Mouse (Mus musculus) embryonic facial prominence, embryonic 14.5 days (tissue): ENCODE data around the gene Klf4. TPM values are rescaled to one million over a fixed set of nuclear protein-coding genes. Genes with fewer than 3 reads are reported as not detected.
A peak's percentile ranks its signal among the peaks of the same experiment; 100 is the strongest.

Experiments
- ATAC-seq: fragments of 200-750 bp; cut with Nextera tagmentation; 2 replicates; pipeline ENCODE4 v1.8.0; 2017; ENCODE audit warnings: low read depth, moderate number of reproducible peaks, moderate TSS enrichment
- DNase-seq: peaks from one replicate; pipeline ENCODE4 v3.0.0-alpha.2; 2015; ENCODE audit warnings: low spot score
- H3K27ac ChIP-seq: fragments of 300-500 bp; sonication (generic); replicated peaks from 2 replicates; pipeline ENCODE4 v1.5.1; 2014; ENCODE audit warnings: low read depth, mild to moderate bottlenecking, low read length, moderate library complexity
- H3K27me3 ChIP-seq: fragments of 300-500 bp; sonication (generic); replicated peaks from 2 replicates; pipeline ENCODE4 v1.6.1; 2014; ENCODE audit warnings: low read length; ENCODE audit not compliant: control insufficient read depth, insufficient read depth
- H3K36me3 ChIP-seq: fragments of 300-500 bp; sonication (generic); 2 replicates; pipeline ENCODE4 v1.6.1; 2014; ENCODE audit warnings: low read length, mixed read lengths; ENCODE audit not compliant: control insufficient read depth, insufficient read depth
- H3K4me1 ChIP-seq: fragments of 300-500 bp; sonication (generic); 2 replicates; pipeline ENCODE4 v1.6.1; 2014; ENCODE audit warnings: antibody characterized with exemption, low read length; ENCODE audit not compliant: control insufficient read depth, insufficient read depth
- H3K4me2 ChIP-seq: fragments of 300-500 bp; sonication (generic); 2 replicates; pipeline ENCODE4 v1.6.1; 2014; ENCODE audit warnings: low read depth, mild to moderate bottlenecking, low read length, moderate library complexity, mixed read lengths
- H3K4me3 ChIP-seq: fragments of 300-500 bp; sonication (generic); 2 replicates; pipeline ENCODE4 v1.5.1; 2014; ENCODE audit warnings: low read depth, mild to moderate bottlenecking, low read length
- H3K9ac ChIP-seq: fragments of 300-500 bp; sonication (generic); 2 replicates; pipeline ENCODE4 v1.6.1; 2014; ENCODE audit warnings: low read depth, mild to moderate bottlenecking, low read length, moderate library complexity, mixed read lengths
- H3K9me3 ChIP-seq: fragments of 300-500 bp; sonication (generic); 2 replicates; pipeline ENCODE4 v1.6.1; 2016; ENCODE audit warnings: low read length; ENCODE audit not compliant: control insufficient read depth
- WGBS: fragments of 180-500 bp; shearing (Covaris S2); extraction: QIAGEN DNeasy Blood & Tissue Kit; methylation state at CpG from one replicate; pipeline ENCODE4 v1.1.7; 2014; 5-methylcytosine and 5-hydroxymethylcytosine counted together
- polyA plus RNA-seq: library from polyadenylated mRNA; unstranded; fragments of >200 nt; fragmentation: Nextera tagmentation; extraction: Ambion mirVana; gene quantifications from 2 replicates; pipeline ENCODE4 v1.2.1, GENCODE M21; 2014

Klf4 gene
- polyA plus RNA-seq: 24.4 and 27.5 TPM in 2 replicates

GRCm38 (mm10) chr4:55532407-55533195, at the start of gene Klf4:
Gene Klf4 (minus strand): TSS chr4:55532466.
- peaks cover 6% of the 10 kb centered on the region; the same call in 1 of the 2 replicates for H3K27me3 ChIP-seq
- DNase-seq (peak; percentile 95), ATAC-seq (peak; percentile 90)
- H3K9me3 ChIP-seq: no peaks in the 10 kb centered on the region
- peak within 1 kb of the TSS; percentile 89 for H3K9ac ChIP-seq
- peaks cover 3% of the 10 kb centered on the region; the same call in 1 of the 2 replicates for H3K4me1 ChIP-seq
- under 1% methylated on average over 31 of the region's 99 CpGs for WGBS
- H3K36me3 ChIP-seq: 0 out of 2 replicates have a peak, but pooled peaks cover 9% of the 10 kb centered on the region
- peak within 1 kb of the TSS; percentile 92 for H3K4me2 ChIP-seq
- peak within 1 kb of the TSS; percentile 78 for H3K4me3 ChIP-seq
- peak within 1 kb of the TSS; percentile 97 for H3K27ac ChIP-seq

- H3K9ac ChIP-seq: no peak overlapping the region
- no peak overlapping the region for H3K27ac ChIP-seq
- H3K27me3 ChIP-seq: no peaks in the 10 kb centered on the region
- H3K4me2 ChIP-seq: no peak overlapping the region
- 80% methylated on average over 2 of the region's 2 CpGs for WGBS
- ATAC-seq: no peak
- no peak for DNase-seq
- no peak overlapping the region for H3K4me3 ChIP-seq
- H3K4me1 ChIP-seq: no peaks in the 10 kb centered on the region; the same call in 1 of the 2 replicates
- no peaks in the 10 kb centered on the region for H3K9me3 ChIP-seq
- H3K36me3 ChIP-seq: no peaks in the 10 kb centered on the region
Observed at GRCm38 (mm10) chr4:55571432-55571831, 39.2 kb upstream of the Klf4 start.

DNA sequence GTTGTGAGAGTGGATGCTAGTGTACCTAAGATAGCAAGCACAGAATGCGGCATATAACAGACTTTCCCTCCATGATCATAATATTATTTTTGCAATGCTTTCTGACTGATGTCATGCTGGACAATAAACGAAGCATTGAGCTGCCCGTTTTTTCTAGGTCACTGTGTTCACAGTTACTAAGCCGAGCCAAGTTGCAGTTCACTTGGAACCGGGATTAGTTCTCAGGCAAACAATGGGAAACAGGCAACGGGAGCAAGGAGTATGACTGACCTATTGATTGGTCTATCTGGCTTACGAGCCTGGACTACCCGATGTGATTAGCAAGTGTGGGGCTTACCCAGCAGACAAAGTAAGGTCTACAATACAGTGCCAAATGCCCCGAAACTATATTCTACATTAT, 35.7 kb upstream of the Klf4 start:
- peaks cover 5% of the 10 kb centered on the region; the same call in 1 of the 2 replicates for H3K4me1 ChIP-seq
- H3K36me3 ChIP-seq: no peaks in the 10 kb centered on the region
- DNase-seq (no peak), ATAC-seq (no peak)
- H3K9ac ChIP-seq: no peak overlapping the region
- no peaks in the 10 kb centered on the region for H3K27me3 ChIP-seq
- H3K27ac ChIP-seq: no peak overlapping the region
- no peaks in the 10 kb centered on the region for H3K9me3 ChIP-seq
- WGBS: 65% methylated on average over 9 of the region's 9 CpGs
- no peak overlapping the region for H3K4me2 ChIP-seq
- H3K4me3 ChIP-seq: no peak overlapping the region

DNA sequence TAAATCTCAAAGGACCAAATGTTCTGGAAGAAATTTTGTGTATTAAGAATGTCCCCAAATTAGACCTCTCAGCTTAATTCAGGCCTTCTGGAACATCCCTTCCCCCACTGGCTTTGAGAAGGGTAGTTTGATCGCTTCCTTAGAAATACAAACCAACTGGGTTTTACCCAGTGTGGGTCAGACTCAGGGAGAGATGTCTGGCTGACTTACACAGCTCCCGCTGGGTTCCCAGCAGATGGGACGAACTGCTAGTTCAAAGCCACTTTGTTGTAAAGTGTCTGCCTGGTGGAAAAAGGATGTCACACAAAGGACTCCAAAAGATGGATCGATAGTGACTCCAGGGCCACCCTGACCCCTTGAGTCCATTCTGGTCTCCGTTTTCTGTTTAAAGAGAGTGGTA, 35.3 kb upstream of the Klf4 start:
- ATAC-seq (no peak), DNase-seq (no peak)
- WGBS: 51% methylated on average over 5 of the region's 5 CpGs
- H3K9ac ChIP-seq: no peak overlapping the region
- H3K4me3 ChIP-seq: no peak overlapping the region
- no peaks in the 10 kb centered on the region for H3K9me3 ChIP-seq
- H3K27ac ChIP-seq: no peak overlapping the region
- no peaks in the 10 kb centered on the region for H3K36me3 ChIP-seq
- H3K4me1 ChIP-seq: peaks cover 8% of the 10 kb centered on the region; the same call in 1 of the 2 replicates
- H3K4me2 ChIP-seq: no peak overlapping the region
- no peaks in the 10 kb centered on the region for H3K27me3 ChIP-seq

GRCm38 (mm10) chr4:55564317-55564716, 32.1 kb upstream of the Klf4 start:
- ATAC-seq: no peak
- WGBS: 80% methylated on average over 2 of the region's 2 CpGs

DNA sequence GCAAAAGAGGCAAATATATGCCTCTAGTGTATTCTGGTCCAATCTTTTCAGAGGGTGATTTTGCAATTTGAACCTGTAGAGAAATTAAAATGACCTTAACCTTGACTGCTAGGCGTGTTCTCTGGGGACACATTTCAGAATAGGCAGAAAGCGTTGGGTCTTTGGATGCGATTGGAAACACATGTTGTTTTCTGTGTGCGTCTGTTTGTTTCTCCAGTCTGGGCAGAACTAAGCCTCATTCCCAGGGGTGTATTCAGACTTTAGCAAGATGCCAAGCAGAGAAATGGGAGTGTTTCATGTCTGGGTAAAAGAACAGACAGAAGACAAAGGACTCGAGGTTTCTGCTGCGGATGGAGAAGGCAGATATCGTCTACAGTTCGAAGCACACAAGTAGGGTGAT, 30.8 kb upstream of the Klf4 start:
- no peak overlapping the region for H3K4me3 ChIP-seq
- no peaks in the 10 kb centered on the region for H3K9me3 ChIP-seq
- no peak overlapping the region for H3K4me2 ChIP-seq
- no peak overlapping the region for H3K27ac ChIP-seq
- ATAC-seq (no peak), DNase-seq (peak; percentile 57)
- WGBS: 34% methylated on average over 8 of the region's 8 CpGs
- H3K27me3 ChIP-seq: no peaks in the 10 kb centered on the region
- 0 out of 2 replicates have a peak overlapping the region, but pooled peaks have one; percentile 6 for H3K9ac ChIP-seq
- no peaks in the 10 kb centered on the region for H3K36me3 ChIP-seq
- H3K4me1 ChIP-seq: peaks cover 13% of the 10 kb centered on the region; the same call in 1 of the 2 replicates

More at GRCm38 (mm10) chr4:55564317-55564716, 32.1 kb upstream of the Klf4 start:
- H3K36me3 ChIP-seq: no peaks in the 10 kb centered on the region
- H3K4me1 ChIP-seq: peaks cover 13% of the 10 kb centered on the region; the same call in 1 of the 2 replicates
- DNase-seq: no peak
- no peak overlapping the region for H3K4me3 ChIP-seq
- no peaks in the 10 kb centered on the region for H3K9me3 ChIP-seq
- H3K9ac ChIP-seq: no peak overlapping the region
- no peak overlapping the region for H3K27ac ChIP-seq
- no peak overlapping the region for H3K4me2 ChIP-seq
- no peaks in the 10 kb centered on the region for H3K27me3 ChIP-seq

- Histone ChIP-seq H3K4me3 (no peak overlapping the region), H3K27ac (no peak overlapping the region), H3K36me3 (no peaks in the 10 kb centered on the region), H3K9ac (no peak overlapping the region), H3K27me3 (no peaks in the 10 kb centered on the region), H3K9me3 (no peaks in the 10 kb centered on the region), H3K4me2 (no peak overlapping the region), H3K4me1 (peaks cover 13% of the 10 kb centered on the region; the same call in 1 of the 2 replicates)
- ATAC-seq: no peak
- 62% methylated on average over 3 of the region's 3 CpGs for WGBS
- DNase-seq: peak; percentile 14
Observed at GRCm38 (mm10) chr4:55562062-55562461, 29.8 kb upstream of the Klf4 start.

DNA sequence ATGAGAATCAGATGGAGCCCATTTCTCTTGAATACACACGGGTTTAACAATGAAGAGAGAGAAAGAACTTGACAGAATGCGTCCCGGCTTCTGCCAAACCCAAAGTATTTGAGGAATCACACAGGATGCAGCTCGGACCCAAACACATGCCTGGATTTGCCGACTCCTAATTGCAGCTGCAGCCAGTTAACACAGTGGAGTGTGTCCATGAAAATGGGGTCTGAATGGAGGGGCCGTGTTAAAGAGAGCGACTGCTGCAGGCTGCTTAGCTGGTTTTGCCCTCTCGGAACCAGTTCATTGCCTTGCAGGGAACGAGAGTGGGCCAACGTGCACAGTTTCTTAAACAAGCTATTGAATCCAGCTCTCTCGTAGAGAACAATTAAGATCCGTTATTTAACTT, 14.6 kb upstream of the Klf4 start:
- H3K27me3 ChIP-seq: no peaks in the 10 kb centered on the region
- 0 out of 2 replicates have a peak overlapping the region, but pooled peaks have one; percentile 1 for H3K4me2 ChIP-seq
- no peaks in the 10 kb centered on the region for H3K36me3 ChIP-seq
- peaks cover 4% of the 10 kb centered on the region; the same call in 1 of the 2 replicates for H3K4me1 ChIP-seq
- 50% methylated on average over 12 of the region's 12 CpGs for WGBS
- DNase-seq: peak; percentile 77
- no peak overlapping the region for H3K9ac ChIP-seq
- no peaks in the 10 kb centered on the region for H3K9me3 ChIP-seq
- H3K4me3 ChIP-seq: no peak overlapping the region
- no peak for ATAC-seq
- peak overlapping the region; percentile 49; the same call in 1 of the 2 replicates for H3K27ac ChIP-seq
